Mouse (Mus musculus): ENCODE measurements around the gene 4930505A04Rik. TPM values are rescaled to one million over a fixed set of nuclear protein-coding genes. Genes with fewer than 3 reads are reported as not detected.
"Not testable (repeated sequence)": the region's sequence is repeated elsewhere in the genome, so short reads cannot be mapped to it uniquely, and the experiment has no call there.

4930505A04Rik gene
- 1 to 10 TPM in 1 of 2 experiments, under 1 TPM in 1; 0.89 to 1.2 TPM for total RNA-seq (2021)
- long read RNA-seq, result 0 reads

DNA sequence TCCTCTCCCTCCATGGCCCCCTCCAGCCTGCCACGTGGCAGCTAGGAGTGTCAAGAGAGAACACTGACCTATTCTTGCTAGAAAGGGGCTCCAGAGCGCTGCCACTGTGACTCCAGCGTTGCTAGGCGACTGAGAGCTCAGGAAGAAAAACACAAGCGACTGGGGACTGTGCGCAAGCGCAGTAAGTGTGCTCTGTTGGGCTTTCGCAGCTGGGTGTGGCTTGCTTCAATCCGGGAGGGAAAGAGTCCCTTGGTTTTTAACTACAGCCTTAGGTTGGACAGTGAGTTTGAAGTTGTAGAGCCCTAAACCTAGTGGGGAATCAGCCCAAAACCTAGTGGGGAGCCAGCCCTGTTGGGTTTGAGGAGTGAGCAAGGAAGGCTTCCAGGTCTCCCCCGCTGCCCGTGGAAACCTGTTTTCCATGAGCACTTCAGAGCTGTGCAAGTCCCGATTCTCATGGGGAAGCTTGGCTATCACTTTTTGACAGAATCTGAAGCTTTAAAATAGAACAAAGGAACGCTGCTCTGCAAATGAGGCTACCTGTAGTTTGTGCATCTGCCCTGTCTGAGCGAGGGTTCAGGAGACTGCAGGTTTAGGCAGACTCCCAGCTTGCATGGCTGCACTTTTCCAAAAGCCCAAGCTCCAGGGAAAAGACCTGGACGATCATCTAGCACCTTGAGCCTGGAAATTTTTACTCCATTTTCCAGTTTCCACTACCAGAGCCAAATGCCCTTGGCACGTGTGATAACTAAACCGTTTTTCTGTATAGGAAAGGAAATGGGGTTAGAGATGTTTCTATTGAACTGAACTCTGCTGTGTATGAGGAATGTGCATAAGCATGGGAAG is at the start of gene 4930505A04Rik:
Gene 4930505A04Rik (minus strand): TSS at position 77 of the 843 bp plus-strand sequence.
- DNase-seq (ENCODE audit: low spot score in 2 of 2), result peak; percentile 83 to 94

GRCm38 (mm10) chr11:30517133-30517532 is 45.5 kb upstream of the 4930505A04Rik start:
- DNase-seq (ENCODE audit: low spot score in 2 of 2), result no peak

DNA sequence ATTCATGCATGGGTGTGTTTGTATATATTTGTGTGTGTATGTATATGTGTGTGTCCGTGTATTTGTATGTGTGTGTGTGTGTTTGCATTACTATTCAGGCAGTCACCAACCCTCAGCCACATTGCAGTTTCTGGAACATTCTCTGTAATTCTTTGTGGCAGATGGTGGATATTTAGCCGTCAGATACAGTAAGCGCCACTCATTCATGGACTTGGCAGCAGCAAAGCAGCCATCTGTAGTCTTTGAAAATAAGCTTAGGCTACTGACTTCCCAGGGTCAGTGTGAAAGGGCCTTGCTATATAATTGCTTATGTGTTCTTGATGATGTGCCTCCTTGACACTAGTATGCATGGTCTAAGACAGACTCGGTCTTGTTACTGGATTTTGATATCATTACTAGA is 36.6 kb upstream of the 4930505A04Rik start:
- DNase-seq (ENCODE audit: low spot score in 2 of 2), result peak in 1 of 2 experiments; percentile 17

GRCm38 (mm10) chr11:30498738-30499355 is 27.2 kb upstream of the 4930505A04Rik start:
- no peak for DNase-seq (ENCODE audit: low spot score in 2 of 2)

DNA sequence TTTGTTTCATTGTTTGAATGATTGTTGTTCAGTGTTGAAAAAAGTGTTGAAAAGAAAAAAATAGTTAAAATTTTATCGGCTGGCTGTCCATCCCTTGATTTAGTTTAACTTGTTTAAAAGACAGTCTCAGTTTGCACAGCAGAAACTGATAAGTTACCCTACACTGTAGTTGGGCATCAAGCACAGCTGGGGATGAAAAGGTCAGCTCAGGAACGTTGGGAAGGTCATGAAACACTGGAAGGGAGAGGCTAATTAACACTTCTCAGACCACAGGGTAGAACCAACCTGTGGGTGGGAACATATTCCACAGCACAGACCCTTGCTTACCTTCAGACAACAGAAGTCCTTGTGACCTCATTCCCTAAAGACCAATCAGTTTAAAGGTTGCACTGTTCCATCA is 25.5 kb upstream of the 4930505A04Rik start:
- DNase-seq (ENCODE audit: low spot score in 2 of 2), result no peak

DNA sequence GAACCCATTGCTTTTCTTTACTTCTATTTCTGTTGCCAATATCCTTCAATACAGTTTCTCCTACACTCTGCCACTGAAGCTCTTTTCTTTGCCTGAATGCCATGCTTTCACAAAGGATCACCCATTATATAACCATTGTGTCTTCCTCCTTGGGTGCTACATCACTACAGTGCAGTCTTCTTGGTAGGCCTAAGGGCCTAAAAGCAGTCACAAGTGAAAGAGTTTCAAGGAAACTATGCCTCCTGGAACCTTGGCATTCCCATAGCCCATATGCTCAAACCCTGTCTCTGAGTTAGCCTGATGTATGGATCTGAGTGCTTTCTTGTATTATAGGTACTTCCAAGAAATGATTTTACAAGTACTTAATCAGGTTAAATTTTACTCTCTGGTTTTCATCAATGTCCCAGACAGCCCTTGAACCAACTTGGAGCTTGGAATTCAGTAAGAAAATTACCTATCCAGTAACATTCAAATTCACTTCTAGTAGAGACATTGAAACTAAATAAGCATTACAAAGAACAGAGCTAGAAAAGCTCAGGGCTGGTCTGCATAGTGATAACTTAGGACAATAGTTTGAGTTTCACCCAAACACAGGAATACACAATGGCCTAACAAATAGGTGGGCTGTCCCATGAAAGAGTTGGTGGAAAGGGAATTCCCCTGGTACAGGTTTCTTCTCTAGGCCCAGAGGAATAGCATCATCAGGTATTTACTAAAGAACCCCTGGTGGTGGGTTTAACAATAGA is 20.1 kb upstream of the 4930505A04Rik start:
- no peak for DNase-seq (ENCODE audit: low spot score in 2 of 2)

- DNase-seq (ENCODE audit: low spot score in 2 of 2), result no peak
Measured at GRCm38 (mm10) chr11:30488183-30488582, 16.6 kb upstream of the 4930505A04Rik start.

GRCm38 (mm10) chr11:30483286-30483685 is 11.7 kb upstream of the 4930505A04Rik start:
- DNase-seq (ENCODE audit: low spot score in 2 of 2), result no peak

- DNase-seq (ENCODE audit: low spot score in 2 of 2), result no peak
Measured at GRCm38 (mm10) chr11:30471187-30471586, 440 bp downstream of the 4930505A04Rik start.

DNA sequence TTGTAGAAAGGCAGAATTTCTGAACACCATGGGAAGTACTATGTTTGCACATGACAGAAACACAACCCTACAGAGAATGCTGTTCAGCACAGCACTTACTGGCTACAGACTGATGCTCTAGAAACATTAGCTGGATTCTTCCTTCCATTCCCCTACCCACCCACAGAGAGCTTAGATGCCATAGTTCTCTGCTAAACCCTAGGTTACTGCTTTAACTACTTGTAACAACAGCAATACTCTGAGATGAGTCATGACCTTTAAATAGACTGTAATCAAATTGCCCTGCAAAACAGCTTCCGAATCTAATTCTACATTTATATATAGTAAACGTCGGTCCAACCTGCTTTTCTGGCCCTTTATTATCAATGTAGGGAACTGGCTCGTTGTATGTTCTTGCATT is 17.3 kb downstream of the 4930505A04Rik start:
- no peak for DNase-seq (ENCODE audit: low spot score in 2 of 2)

GRCm38 (mm10) chr11:30448126-30448525 is 23.5 kb downstream of the 4930505A04Rik start:
- no peak for DNase-seq (ENCODE audit: low spot score in 2 of 2)

- DNase-seq (ENCODE audit: low spot score in 2 of 2), result no peak
Measured at GRCm38 (mm10) chr11:30447561-30447960, 24.1 kb downstream of the 4930505A04Rik start.

GRCm38 (mm10) chr11:30444192-30444905 is 27.3 kb downstream of the 4930505A04Rik start:
- DNase-seq (ENCODE audit: low spot score in 2 of 2), result not testable (repeated sequence)

GRCm38 (mm10) chr11:30443746-30444145 is 27.9 kb downstream of the 4930505A04Rik start:
- no peak for DNase-seq (ENCODE audit: low spot score in 2 of 2)

- DNase-seq (ENCODE audit: low spot score in 2 of 2), result peak; percentile 1 to 14
Measured at GRCm38 (mm10) chr11:30433256-30433950, 38.2 kb downstream of the 4930505A04Rik start.

DNA sequence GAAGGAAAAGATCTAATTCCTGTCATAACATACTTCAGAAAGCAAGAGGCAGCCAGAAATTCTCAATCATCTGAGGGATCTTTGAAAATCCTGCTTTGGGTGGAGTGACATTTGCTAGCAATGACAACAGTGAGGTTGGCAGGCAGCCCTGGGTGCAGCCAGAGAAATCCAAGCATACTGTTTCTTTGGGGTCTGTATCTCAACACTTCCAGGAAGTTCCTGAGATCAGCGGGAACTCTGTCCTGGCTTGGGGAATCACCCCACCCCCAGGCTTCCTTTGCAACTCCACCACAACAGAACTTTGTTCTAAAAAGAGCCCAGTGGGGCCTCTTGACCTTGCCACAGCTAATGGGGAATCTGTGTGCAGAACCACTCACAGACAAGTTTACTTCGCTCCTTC is 66.0 kb downstream of the 4930505A04Rik start:
- DNase-seq (ENCODE audit: low spot score in 2 of 2), result peak in 1 of 2 experiments; percentile 49

GRCm38 (mm10) chr11:30404619-30405200 is 66.9 kb downstream of the 4930505A04Rik start:
- no peak for DNase-seq (ENCODE audit: low spot score in 2 of 2)

GRCm38 (mm10) chr11:30394351-30394750 is 77.3 kb downstream of the 4930505A04Rik start:
- no peak for DNase-seq (ENCODE audit: low spot score in 2 of 2)

GRCm38 (mm10) chr11:30383076-30383475 is 88.6 kb downstream of the 4930505A04Rik start:
- DNase-seq (ENCODE audit: low spot score in 2 of 2), result no peak

Measured in layer of hippocampus, adult 18-20 months (tissue).